Mouse (Mus musculus): ENCODE measurements around the gene Tuft1. TPM values are rescaled to one million over a fixed set of nuclear protein-coding genes. Genes with fewer than 3 reads are reported as not detected.

The Tuft1 gene
- total and polyA plus RNA-seq, 3 experiments, result 4.0 to 7.4 (median 7.2) TPM

- Histone ChIP-seq H3K4me1 (ENCODE audit: control insufficient read depth in 1 of 2, insufficient read depth in 2 of 2) (peaks cover 26 to 70% of the 10 kb centered on the region in 2 experiments), H3K4me3 (replicated peaks in 1 of 3; ENCODE audit: low read depth in 2 of 3, low read length in 2 of 3, poor library complexity in 1 of 3) (no peak overlapping the region), H3K79me2 (replicated peaks; ENCODE audit: control insufficient read depth, extremely low read depth, insufficient read depth, poor library complexity, severe bottlenecking) (no peaks in the 10 kb centered on the region), H3K36me3 (replicated peaks in 1 of 2; ENCODE audit: control insufficient read depth in 1 of 2, insufficient read depth in 1 of 2, low read length in 1 of 2) (peaks cover 0 to 12% of the 10 kb centered on the region in 2 experiments), H3K9ac (ENCODE audit: insufficient read depth, low read depth) (no peak overlapping the region), H3K4me2 (ENCODE audit: insufficient read depth, low read depth, poor library complexity, severe bottlenecking) (0 out of 2 replicates have a peak overlapping the region, but pooled peaks have one; percentile 85), H3K27me3 (replicated peaks) (no peaks in the 10 kb centered on the region), H3K27ac (ENCODE audit: insufficient read depth, low read depth) (no peak overlapping the region), H3K9me3 (replicated peaks; ENCODE audit: low read length) (no peaks in the 10 kb centered on the region)
- in situ Hi-C loops (cut with MboI; ENCODE audit: low pct_ligation_motif_present, low pct_unique_long_range_greater_than_20kb, low sequenced_read_pairs), result loop anchor here (25.0 kb wide), 1 partner anchor 150 kb away; no protein-coding TSS in a partner anchor
- TF ChIP-seq IRF4 (IDR thresholded peaks at IDR 0.05; ENCODE audit: low read depth, low read length), result peak; percentile 53; the same call in 1 of the 2 replicates
- no peak for TF ChIP-seq PAX5 (IDR thresholded peaks at IDR 0.05; ENCODE audit: low read length)
- peak; percentile 49; the same call in 1 of the 2 replicates for TF ChIP-seq MAFK (IDR thresholded peaks at IDR 0.05; ENCODE audit: insufficient replicate concordance, low read length)
- no peak for TF ChIP-seq HCFC1 (IDR thresholded peaks at IDR 0.05; ENCODE audit: low read depth, low read length)
- TF ChIP-seq ZKSCAN1 (IDR thresholded peaks at IDR 0.05; ENCODE audit: borderline replicate concordance, low read depth, low read length), result no peak
- no peak for TF ChIP-seq KAT2A (IDR thresholded peaks at IDR 0.05; ENCODE audit: insufficient replicate concordance, low read length)
- TF ChIP-seq BHLHE40 (IDR thresholded peaks at IDR 0.05; ENCODE audit: low read depth, low read length), result peak; percentile 99
- no peak for TF ChIP-seq USF2 (conservative IDR thresholded peaks at IDR 0.05; ENCODE audit: low read depth, low read length)
- no peak for TF ChIP-seq JUN (IDR thresholded peaks at IDR 0.05; ENCODE audit: insufficient read depth, low read depth, low read length)
- TF ChIP-seq ZNF384 (IDR thresholded peaks at IDR 0.05; ENCODE audit: low read depth, low read length), result no peak
- TF ChIP-seq POLR2AphosphoS2 (IDR thresholded peaks at IDR 0.05; ENCODE audit: low read depth, low read length), result no peak
- TF ChIP-seq SIN3A (IDR thresholded peaks at IDR 0.05; ENCODE audit: low read length), result no peak
- TF ChIP-seq ETS1 (conservative IDR thresholded peaks at IDR 0.05; ENCODE audit: low read depth, low read length), result peak; percentile 87
- TF ChIP-seq MAZ (IDR thresholded peaks at IDR 0.05; ENCODE audit: low read depth, low read length), result no peak
- no peak for TF ChIP-seq UBTF (IDR thresholded peaks at IDR 0.05; ENCODE audit: low read depth, low read length)
- TF ChIP-seq EP300 (IDR thresholded peaks at IDR 0.05; ENCODE audit: low read length), result no peak
- TF ChIP-seq MEF2A (IDR thresholded peaks at IDR 0.05; ENCODE audit: borderline replicate concordance, low read depth, low read length), result 0 out of 2 replicates have a peak, but pooled peaks have one; percentile 24
- TF ChIP-seq TBP (conservative IDR thresholded peaks at IDR 0.05; ENCODE audit: low read depth, low read length), result no peak
- no peak for TF ChIP-seq MYC (IDR thresholded peaks at IDR 0.05; ENCODE audit: low read depth, low read length)
- TF ChIP-seq E2F4 (IDR thresholded peaks at IDR 0.05; ENCODE audit: insufficient replicate concordance, low read depth, low read length), result no peak
- TF ChIP-seq NELFE (IDR thresholded peaks at IDR 0.05; ENCODE audit: low read depth, low read length), result no peak
- TF ChIP-seq RCOR1 (conservative IDR thresholded peaks at IDR 0.05; ENCODE audit: low read depth, low read length), result peak; percentile 49; the same call in 1 of the 2 replicates
- no peak for TF ChIP-seq ZC3H11A (IDR thresholded peaks at IDR 0.05; ENCODE audit: low read depth, low read length)
- TF ChIP-seq RAD21 (IDR thresholded peaks at IDR 0.05; ENCODE audit: low read depth, low read length), result no peak
- TF ChIP-seq MAX (IDR thresholded peaks at IDR 0.05; ENCODE audit: low read length), result no peak
- TF ChIP-seq TCF12 (IDR thresholded peaks at IDR 0.05; ENCODE audit: low read depth, low read length), result no peak
- TF ChIP-seq CTCF (conservative IDR thresholded peaks at IDR 0.05 in 1 of 2, IDR thresholded peaks at IDR 0.05 in 1 of 2; ENCODE audit: low read depth in 2 of 2, low read length in 2 of 2), result no peak
- no peak for TF ChIP-seq USF1 (IDR thresholded peaks at IDR 0.05; ENCODE audit: low read depth, low read length)
- TF ChIP-seq NRF1 (IDR thresholded peaks at IDR 0.05; ENCODE audit: low read depth, low read length), result no peak
- TF ChIP-seq MXI1 (IDR thresholded peaks at IDR 0.05; ENCODE audit: low read depth, low read length), result no peak
- no peak for TF ChIP-seq SMC3 (IDR thresholded peaks at IDR 0.05; ENCODE audit: low read depth, low read length)
- TF ChIP-seq CHD1 (IDR thresholded peaks at IDR 0.05; ENCODE audit: low read depth, low read length), result no peak
- dilution Hi-C loops (cut with MboI; ENCODE audit: extremely low pct_ligation_motif_present, extremely low pct_unique_long_range_greater_than_20kb, low sequenced_read_pairs), result no loop called here
- peak; percentile 37 for DNase-seq (ENCODE audit: extremely low read depth)
These were observed 46.4 kb downstream of the Tuft1 start for GRCm38 (mm10) chr3:94612274-94612673.
